Mouse (Mus musculus) granulocyte monocyte progenitor cell, adult 5-6 weeks (primary cell): ENCODE measurements around the gene Rcn1. TPM values are rescaled to one million over a fixed set of nuclear protein-coding genes. Genes with fewer than 3 reads are reported as not detected.

Experiments
- ATAC-seq: replicated peaks from 2 replicates; pipeline ENCODE4 v1.8.0; 2016; ENCODE audit warnings: mild to moderate bottlenecking, moderate TSS enrichment, inconsistent platforms; ENCODE audit not compliant: poor library complexity, severe bottlenecking
- total RNA-seq, 2 experiments: library from RNA; stranded (forward) in 1 of 2; stranded (reverse) in 1 of 2; fragments of 200-712, 200-1000 nt in 1 of 2; fragments of >200 nt in 1 of 2; fragmentation: Nextera tagmentation in 1 of 2; gene quantifications; 2 replicates each; pipeline ENCODE4 v1.2.3; 2014 to 2017

The Rcn1 gene
- total RNA-seq, 2 experiments from 2014 or later: 15.1 to 50.2 TPM

DNA sequence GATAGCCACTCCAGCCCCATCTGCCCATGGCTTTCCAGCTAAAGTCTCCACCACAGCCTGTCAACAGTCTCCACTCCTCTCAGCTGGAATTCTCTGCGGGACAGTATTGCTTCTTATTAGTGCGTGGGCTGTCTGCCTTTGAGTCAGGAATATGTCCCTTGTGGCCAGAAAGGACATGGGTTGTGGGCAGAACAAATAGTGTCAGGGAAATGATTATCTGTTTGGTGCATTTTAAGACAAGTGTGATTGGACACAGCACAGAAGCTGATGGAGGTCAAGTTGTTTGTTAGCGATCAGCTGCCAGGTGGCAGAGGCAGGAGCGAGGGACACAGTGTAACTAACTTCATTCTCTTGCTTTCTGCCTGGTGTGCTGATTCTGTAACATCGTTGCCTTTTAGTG lies 42.3 kb downstream of the Rcn1 start:
- ATAC-seq: no peak

GRCm38 (mm10) chr2:105348886-105349285 lies 50.2 kb downstream of the Rcn1 start:
- no peak for ATAC-seq

GRCm38 (mm10) chr2:105339993-105340392 lies 59.1 kb downstream of the Rcn1 start:
- ATAC-seq: peak; percentile 55; the same call in 1 of the 2 replicates

DNA sequence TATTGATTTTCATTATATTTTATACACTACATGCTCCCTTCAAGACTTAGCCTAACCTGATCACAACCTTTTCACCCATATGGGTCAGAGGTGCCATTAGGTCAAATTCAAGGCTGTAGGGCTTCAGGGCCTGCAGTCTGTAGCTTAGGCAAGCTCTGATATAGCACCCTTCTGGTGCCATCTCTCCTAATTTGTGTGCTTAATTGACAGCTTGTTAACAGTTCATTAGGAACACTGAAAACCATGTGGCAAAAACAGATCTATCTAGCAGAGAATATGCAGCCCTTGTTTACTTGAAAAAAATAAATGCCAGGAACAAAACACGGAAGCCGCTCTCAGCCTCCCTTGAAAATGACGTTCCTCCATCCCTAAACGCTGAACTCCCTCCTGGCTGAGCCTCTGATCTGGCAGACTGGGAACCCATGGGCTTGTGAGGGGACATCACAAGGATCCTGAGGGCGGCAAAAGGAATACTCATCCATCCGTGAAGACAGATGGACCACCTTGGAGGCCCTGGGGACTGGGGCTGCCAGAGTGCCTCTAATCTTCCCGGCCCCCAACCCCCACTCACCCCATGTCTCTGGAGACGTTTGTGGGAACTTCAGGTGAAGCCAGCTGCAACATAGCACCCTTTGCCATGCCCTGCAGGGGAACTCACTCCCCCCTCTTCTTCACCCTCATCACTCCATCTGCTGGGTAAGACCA lies 61.8 kb downstream of the Rcn1 start:
- ATAC-seq: no peak

DNA sequence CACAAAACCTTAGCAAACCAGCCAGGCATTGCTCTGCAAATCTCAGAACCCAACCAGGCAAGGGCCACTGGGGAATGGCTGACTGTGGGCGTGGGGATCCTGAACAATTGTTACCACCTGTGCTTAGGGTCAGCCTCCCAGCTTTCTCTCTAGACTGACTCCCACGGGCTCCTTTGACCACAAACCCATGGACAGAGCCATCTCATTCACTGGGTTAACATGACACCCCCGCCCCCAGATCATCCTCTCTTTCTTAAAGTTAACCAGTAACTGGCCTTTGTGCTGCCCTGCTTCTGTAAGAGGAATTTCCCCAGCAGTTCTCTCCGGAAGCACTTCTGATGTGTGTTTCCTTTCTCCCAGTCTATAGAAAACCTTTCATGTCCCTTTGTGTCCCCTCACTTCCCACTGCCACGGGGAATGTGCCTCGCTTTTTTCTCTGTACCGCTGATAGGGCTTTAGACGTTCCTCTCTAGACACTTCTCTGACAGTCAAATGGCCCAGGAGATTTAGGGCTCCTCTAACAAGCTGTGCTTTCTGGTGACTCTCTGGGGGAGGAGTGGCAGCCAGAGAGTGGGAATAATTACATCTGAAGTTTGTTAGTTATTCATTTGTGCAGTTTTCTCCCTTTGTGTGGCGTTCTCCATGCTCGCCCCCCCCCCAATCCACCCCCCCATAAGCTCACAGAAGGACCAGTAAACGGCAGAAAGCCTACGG lies 62.6 kb downstream of the Rcn1 start:
- ATAC-seq: no peak

Other genes starting within 250 kb of the Rcn1 start
- gene Them7, start 175.0 kb downstream of the Rcn1 start, total RNA-seq (2014; fragmentation: Nextera tagmentation): 3.6 and 5.5 TPM in 2 replicates
- 2.1 and 3.3 TPM in 2 replicates for gene Them7, start 175.0 kb downstream of the Rcn1 start, total RNA-seq (2017)